Mouse (Mus musculus): ENCODE data around the gene Slc35f1.

DNA sequence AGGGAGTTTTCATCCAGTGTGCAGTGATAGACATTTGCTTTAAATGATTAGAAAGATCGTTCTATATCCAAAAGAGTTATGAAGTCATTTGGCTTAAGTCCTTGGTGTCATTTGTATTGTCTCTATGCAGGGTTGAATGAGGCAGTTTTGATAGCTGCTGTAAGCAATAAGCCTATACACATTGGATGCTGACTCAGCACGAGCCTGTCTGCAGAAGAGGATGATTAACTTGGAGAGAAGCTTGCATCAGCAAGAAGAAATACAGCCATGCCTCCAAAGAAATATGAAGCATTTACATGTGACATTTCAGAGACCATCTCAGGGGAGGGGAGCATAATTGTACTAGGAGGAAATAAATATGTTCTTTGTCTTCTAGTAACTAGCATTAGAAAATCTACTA, 19.1 kb downstream of the Slc35f1 start:
- TF ChIP-seq CTCF (IDR thresholded peaks at IDR 0.05; ENCODE audit: control insufficient read depth, insufficient read depth, low read length) (no peak), POLR2A (IDR thresholded peaks at IDR 0.05; ENCODE audit: borderline replicate concordance, control insufficient read depth, low read depth, low read length) (no peak)

Data from bone marrow, adult 2 months (tissue).